Mouse (Mus musculus) CH12.LX (cell line): ENCODE results near the gene Akap12. TPM values are rescaled to one million over a fixed set of nuclear protein-coding genes. Genes with fewer than 3 reads are reported as not detected.

ENCODE experiments used
- DNase-seq: peaks from one replicate; pipeline ENCODE4 v3.0.0-alpha.2; 2013; ENCODE audit errors: extremely low read depth
- H3K27ac ChIP-seq: 2 replicates; pipeline ENCODE4 v1.5.1; 2012; ENCODE audit warnings: low read depth, mild to moderate bottlenecking, control low read depth, moderate library complexity; ENCODE audit not compliant: insufficient read depth
- H3K27me3 ChIP-seq: replicated peaks from 2 replicates; pipeline ENCODE3; 2012; ENCODE audit warnings: inconsistent platforms
- H3K36me3 ChIP-seq, 2 experiments: replicated peaks in 1 of 2; 2 replicates each; pipeline versions ENCODE3 to v1.6.1; 2012; ENCODE audit warnings: inconsistent platforms in 1 of 2, low read length in 1 of 2, mild to moderate bottlenecking in 1 of 2, mixed read lengths in 1 of 2, moderate library complexity in 1 of 2; ENCODE audit not compliant: control insufficient read depth in 1 of 2, insufficient read depth in 1 of 2
- H3K4me1 ChIP-seq, 2 experiments: 2 replicates each; pipeline ENCODE4 v1.6.1; 2012; ENCODE audit warnings: inconsistent platforms in 1 of 2, moderate library complexity in 1 of 2; ENCODE audit not compliant: insufficient read depth in 2 of 2, control insufficient read depth in 1 of 2
- H3K4me2 ChIP-seq: 2 replicates; pipeline ENCODE4 v1.6.1; 2012; ENCODE audit warnings: low read depth, mild to moderate bottlenecking, control low read depth; ENCODE audit not compliant: poor library complexity, insufficient read depth, severe bottlenecking
- H3K4me3 ChIP-seq, 3 experiments: fragments of 150-350 bp in 1 of 3; sonication (generic) in 1 of 3; replicated peaks in 1 of 3; 2 replicates each; pipeline versions ENCODE3 to v1.5.1; 2011 to 2012; ENCODE audit warnings: low read depth in 2 of 3, low read length in 2 of 3, mild to moderate bottlenecking in 2 of 3, moderate library complexity in 2 of 3, control low read depth in 1 of 3, improper control_type of control experiment in 1 of 3, inconsistent platforms in 1 of 3, mixed read lengths in 1 of 3; ENCODE audit not compliant: poor library complexity in 1 of 3
- H3K79me2 ChIP-seq: replicated peaks from 2 replicates; pipeline ENCODE4 v1.6.1; 2012; ENCODE audit warnings: mild to moderate bottlenecking, moderate library complexity; ENCODE audit not compliant: control insufficient read depth, poor library complexity, insufficient read depth, severe bottlenecking; ENCODE audit errors: extremely low read depth
- H3K9ac ChIP-seq: 2 replicates; pipeline ENCODE4 v1.6.1; 2012; ENCODE audit warnings: low read depth, mild to moderate bottlenecking, control low read depth, moderate library complexity; ENCODE audit not compliant: insufficient read depth
- H3K9me3 ChIP-seq: replicated peaks from 2 replicates; pipeline ENCODE3; 2012; ENCODE audit warnings: low read length, inconsistent platforms, mixed read lengths
- BHLHE40 ChIP-seq: IDR thresholded peaks from 2 replicates; pipeline ENCODE4 v1.6.1; 2011; ENCODE audit warnings: mild to moderate bottlenecking, low read depth, low read length, improper control_type of control experiment
- ELF1 ChIP-seq: IDR thresholded peaks from 2 replicates; pipeline ENCODE4 v1.6.1; 2014; ENCODE audit warnings: low read depth, mild to moderate bottlenecking, inconsistent platforms, low read length, improper control_type of control experiment
- EP300 ChIP-seq: IDR thresholded peaks from 2 replicates; pipeline ENCODE4 v1.6.1; 2011; ENCODE audit warnings: low read length, improper control_type of control experiment
- IRF4 ChIP-seq: IDR thresholded peaks from 2 replicates; pipeline ENCODE4 v1.6.1; 2014; ENCODE audit warnings: low read depth, mild to moderate bottlenecking, inconsistent platforms, low read length, improper control_type of control experiment
- MAFK ChIP-seq: IDR thresholded peaks from 2 replicates; pipeline ENCODE4 v1.6.1; 2011; ENCODE audit warnings: low read length, improper control_type of control experiment; ENCODE audit not compliant: insufficient replicate concordance
- MAX ChIP-seq: IDR thresholded peaks from 2 replicates; pipeline ENCODE4 v1.6.1; 2011; ENCODE audit warnings: low read length, improper control_type of control experiment
- MEF2A ChIP-seq: IDR thresholded peaks from 2 replicates; pipeline ENCODE4 v1.6.1; 2014; ENCODE audit warnings: low read depth, mild to moderate bottlenecking, inconsistent platforms, low read length, improper control_type of control experiment, borderline replicate concordance
- MYC ChIP-seq: IDR thresholded peaks from 2 replicates; pipeline ENCODE4 v1.6.1; 2011; ENCODE audit warnings: low read depth, mild to moderate bottlenecking, improper control_type of control experiment, low read length
- NRF1 ChIP-seq: IDR thresholded peaks from 2 replicates; pipeline ENCODE4 v1.6.1; 2014; ENCODE audit warnings: low read depth, mild to moderate bottlenecking, inconsistent platforms, low read length, improper control_type of control experiment, moderate library complexity
- PAX5 ChIP-seq: IDR thresholded peaks from 2 replicates; pipeline ENCODE4 v1.6.1; 2012; ENCODE audit warnings: low read length, inconsistent platforms, mixed read lengths
- POLR2A ChIP-seq: IDR thresholded peaks from 2 replicates; pipeline ENCODE4 v1.6.1; 2011; ENCODE audit warnings: low read depth, mild to moderate bottlenecking, improper control_type of control experiment, low read length
- POLR2AphosphoS2 ChIP-seq: IDR thresholded peaks from 2 replicates; pipeline ENCODE4 v1.6.1; 2011; ENCODE audit warnings: low read depth, low read length, improper control_type of control experiment
- RCOR1 ChIP-seq: conservative IDR thresholded peaks from 2 replicates; pipeline ENCODE4 v1.6.1; 2012; ENCODE audit warnings: low read depth, mild to moderate bottlenecking, inconsistent platforms, low read length, improper control_type of control experiment
- SMC3 ChIP-seq: IDR thresholded peaks from 2 replicates; pipeline ENCODE4 v1.6.1; 2011; ENCODE audit warnings: low read depth, low read length, improper control_type of control experiment
- TBP ChIP-seq: conservative IDR thresholded peaks from 2 replicates; pipeline ENCODE4 v1.6.1; 2011; ENCODE audit warnings: low read depth, low read length, improper control_type of control experiment
- TCF12 ChIP-seq: IDR thresholded peaks from 2 replicates; pipeline ENCODE4 v1.6.1; 2014; ENCODE audit warnings: low read depth, mild to moderate bottlenecking, inconsistent platforms, low read length, improper control_type of control experiment
- USF1 ChIP-seq: IDR thresholded peaks from 2 replicates; pipeline ENCODE4 v1.6.1; 2014; ENCODE audit warnings: low read depth, mild to moderate bottlenecking, inconsistent platforms, low read length, improper control_type of control experiment
- ZC3H11A ChIP-seq: IDR thresholded peaks from 2 replicates; pipeline ENCODE4 v1.6.1; 2012; ENCODE audit warnings: low read depth, mild to moderate bottlenecking, inconsistent platforms, low read length, improper control_type of control experiment
- ZMIZ1 ChIP-seq: IDR thresholded peaks from 2 replicates; pipeline ENCODE4 v1.6.1; 2012; ENCODE audit warnings: low read depth, mild to moderate bottlenecking, inconsistent platforms, low read length, improper control_type of control experiment
- dilution Hi-C: fragments of 300-500 bp; cut with MboI; formaldehyde crosslinking; loops from 2 replicates; pipeline ENCODE4 v1.14.3; 2020; ENCODE audit warnings: low sequenced_read_pairs; ENCODE audit not compliant: extremely low pct_unique_long_range_greater_than_20kb, extremely low pct_ligation_motif_present
- in situ Hi-C: fragments of 300-500 bp; cut with MboI; formaldehyde crosslinking; loops from 3 replicates; pipeline ENCODE4 v1.14.3; 2019; ENCODE audit warnings: low sequenced_read_pairs, low pct_ligation_motif_present, low pct_unique_long_range_greater_than_20kb, mixed read lengths
- polyA plus RNA-seq: library from polyadenylated mRNA; unstranded; fragments of >175 nt; gene quantifications from 2 replicates; pipeline ENCODE4 v1.2.1, GENCODE M21; 2012; ENCODE audit warnings: low read depth; ENCODE audit not compliant: insufficient read length
- total RNA-seq, 2 experiments: library from RNA; depleted of rRNA; stranded (reverse); fragments of 300-350 nt in 1 of 2; fragments of >200 nt in 1 of 2; gene quantifications; 2 replicates each; pipeline ENCODE4 v1.2.3; 2012 to 2014

Akap12 gene
- total and polyA plus RNA-seq, 3 experiments = 0.51 to 3.1 (median 1.7) TPM

GRCm38 (mm10) chr10:4253613-4254012 lies 12.6 kb upstream of the Akap12 start:
- no peak for DNase-seq
- H3K9me3 ChIP-seq = no peaks in the 10 kb centered on the region
- peaks cover 0 to 32% of the 10 kb centered on the region in 2 experiments; a peak in 3 of 4 replicates for H3K4me1 ChIP-seq
- H3K4me2 ChIP-seq = no peak overlapping the region
- H3K9ac ChIP-seq = no peak overlapping the region
- H3K27me3 ChIP-seq = no peaks in the 10 kb centered on the region
- H3K27ac ChIP-seq = no peak overlapping the region
- dilution Hi-C loops = no loop called here
- H3K4me3 ChIP-seq = no peak overlapping the region
- in situ Hi-C loops = no loop called here
- TF ChIP-seq ZMIZ1 = no peak
- no peak for TF ChIP-seq POLR2A
- no peak for TF ChIP-seq ZC3H11A
- TF ChIP-seq ELF1 = no peak
- no peak for TF ChIP-seq RCOR1
- no peak for TF ChIP-seq BHLHE40
- H3K36me3 ChIP-seq = no peaks in the 10 kb centered on the region
- H3K79me2 ChIP-seq = no peaks in the 10 kb centered on the region

- H3K27ac ChIP-seq = no peak overlapping the region
- no peak overlapping the region for H3K4me2 ChIP-seq
- dilution Hi-C loops = no loop called here
- no peaks in the 10 kb centered on the region for H3K36me3 ChIP-seq
- in situ Hi-C loops = no loop called here
- no peak overlapping the region for H3K9ac ChIP-seq
- DNase-seq = no peak
- no peaks in the 10 kb centered on the region for H3K79me2 ChIP-seq
- no peaks in the 10 kb centered on the region for H3K9me3 ChIP-seq
- no peak for TF ChIP-seq MEF2A
- TF ChIP-seq POLR2AphosphoS2 = no peak
- TF ChIP-seq NRF1 = no peak
- TF ChIP-seq MAX = no peak
- TF ChIP-seq ZC3H11A = no peak
- TF ChIP-seq SMC3 = no peak
- no peak for TF ChIP-seq POLR2A
- TF ChIP-seq MAFK = no peak
- TF ChIP-seq IRF4 = no peak
- no peak for TF ChIP-seq TCF12
- TF ChIP-seq MYC = no peak
- no peak for TF ChIP-seq EP300
- TF ChIP-seq PAX5 = no peak
- no peak for TF ChIP-seq ZMIZ1
- no peak for TF ChIP-seq TBP
- no peak for TF ChIP-seq USF1
- no peak for TF ChIP-seq RCOR1
- H3K27me3 ChIP-seq = no peaks in the 10 kb centered on the region
- no peak overlapping the region for H3K4me3 ChIP-seq
- H3K4me1 ChIP-seq = peaks cover 0 to 26% of the 10 kb centered on the region in 2 experiments; a peak in 3 of 4 replicates
Measured at GRCm38 (mm10) chr10:4254459-4254858, 11.7 kb upstream of the Akap12 start.
